Mouse (Mus musculus): ENCODE results near the gene Rasa2.
"Not testable (repeated sequence)": the region's sequence is repeated elsewhere in the genome, so short reads cannot be mapped to it uniquely, and the experiment has no call there.

Gene Rasa2

GRCm38 (mm10) chr9:96521574-96521973 is 109.8 kb downstream of the Rasa2 start:
- DNase-seq = not testable (repeated sequence)

- DNase-seq = peak in 1 of 2 experiments; percentile 24
Observed at GRCm38 (mm10) chr9:96517429-96517828, 114.0 kb downstream of the Rasa2 start.

- no peak for DNase-seq
Observed at GRCm38 (mm10) chr9:96516806-96517205, 114.6 kb downstream of the Rasa2 start.

- DNase-seq = no peak
Observed at GRCm38 (mm10) chr9:96515737-96516136, 115.7 kb downstream of the Rasa2 start.

- no peak for DNase-seq
Observed at GRCm38 (mm10) chr9:96514278-96514677, 117.1 kb downstream of the Rasa2 start.

- peak in 1 of 2 experiments; percentile 10 for DNase-seq
Observed at GRCm38 (mm10) chr9:96506011-96506498, 125.4 kb downstream of the Rasa2 start.

- DNase-seq = no peak
Observed at GRCm38 (mm10) chr9:96505156-96505555, 126.3 kb downstream of the Rasa2 start.

GRCm38 (mm10) chr9:96504116-96504895 is 127.1 kb downstream of the Rasa2 start:
- no peak for DNase-seq

- no peak for DNase-seq
Observed at GRCm38 (mm10) chr9:96502856-96503610, 128.4 kb downstream of the Rasa2 start.

GRCm38 (mm10) chr9:96501217-96501616 is 130.2 kb downstream of the Rasa2 start:
- DNase-seq = no peak

- DNase-seq = peak in 1 of 2 experiments; percentile 29
Observed at GRCm38 (mm10) chr9:96493212-96493611, 138.2 kb downstream of the Rasa2 start.

- peak in 1 of 2 experiments; percentile 57 for DNase-seq
Observed at GRCm38 (mm10) chr9:96491810-96492209, 139.6 kb downstream of the Rasa2 start.

All from lung, postnatal 4 days (tissue).